Mouse (Mus musculus) heart, embryonic 13.5 days (tissue): ENCODE measurements around the gene Sufu. TPM values are rescaled to one million over a fixed set of nuclear protein-coding genes. Genes with fewer than 3 reads are reported as not detected.

Experiments
- ATAC-seq: fragments of 200-750 bp; cut with Nextera tagmentation; 2 replicates; pipeline ENCODE4 v1.8.0; 2017; ENCODE audit warnings: moderate TSS enrichment; ENCODE audit not compliant: insufficient number of reproducible peaks, low FRiP score, low TSS enrichment; ENCODE audit errors: extremely low read depth
- H3K27ac ChIP-seq: fragments of 300-500 bp; sonication (generic); replicated peaks from 2 replicates; pipeline ENCODE4 v1.5.1; 2015; ENCODE audit warnings: moderate library complexity, mild to moderate bottlenecking, inconsistent platforms
- H3K27me3 ChIP-seq: fragments of 300-500 bp; sonication (generic); replicated peaks from 2 replicates; pipeline ENCODE4 v1.6.1; 2015; ENCODE audit warnings: mild to moderate bottlenecking, inconsistent platforms
- H3K36me3 ChIP-seq: fragments of 300-500 bp; sonication (generic); 2 replicates; pipeline ENCODE4 v1.6.1; 2015; ENCODE audit warnings: mild to moderate bottlenecking, inconsistent platforms
- H3K4me1 ChIP-seq: fragments of 300-500 bp; sonication (generic); 2 replicates; pipeline ENCODE4 v1.6.1; 2015; ENCODE audit warnings: inconsistent platforms
- H3K4me2 ChIP-seq: fragments of 300-500 bp; sonication (generic); 2 replicates; pipeline ENCODE4 v1.6.1; 2015; ENCODE audit warnings: inconsistent platforms, mild to moderate bottlenecking, moderate library complexity
- H3K4me3 ChIP-seq: fragments of 300-500 bp; sonication (generic); 2 replicates; pipeline ENCODE4 v1.5.1; 2015; ENCODE audit warnings: moderate library complexity, mild to moderate bottlenecking, inconsistent platforms
- H3K9ac ChIP-seq: fragments of 300-500 bp; sonication (generic); 2 replicates; pipeline ENCODE4 v1.6.1; 2015; ENCODE audit warnings: inconsistent platforms, mild to moderate bottlenecking, moderate library complexity
- H3K9me3 ChIP-seq: fragments of 300-500 bp; sonication (generic); 2 replicates; pipeline ENCODE4 v1.6.1; 2016; ENCODE audit warnings: inconsistent platforms
- WGBS: fragments of 180-500 bp; shearing (Covaris S2); methylation state at CpG from one replicate; pipeline ENCODE4 v1.1.7; 2015; ENCODE audit warnings: mixed read lengths; 5-methylcytosine and 5-hydroxymethylcytosine counted together
- polyA plus RNA-seq: library from polyadenylated mRNA; unstranded; fragments of >200 nt; fragmentation: Nextera tagmentation; extraction: Ambion mirVana; gene quantifications from 2 replicates; pipeline ENCODE4 v1.2.1, GENCODE M21; 2015

Sufu gene
- polyA plus RNA-seq, 1 experiment from 2014 or later: 18.4 TPM

GRCm38 (mm10) chr19:46518352-46518787, 121.7 kb downstream of the Sufu start:
- Histone ChIP-seq H3K27me3 (no peaks in the 10 kb centered on the region), H3K9ac (peak overlapping the region; percentile 78), H3K9me3 (no peaks in the 10 kb centered on the region), H3K4me3 (peak overlapping the region; percentile 34), H3K4me2 (peak overlapping the region; percentile 67), H3K4me1 (peaks cover 52% of the 10 kb centered on the region), H3K27ac (peak overlapping the region; percentile 55), H3K36me3 (peaks cover 42% of the 10 kb centered on the region)
- ATAC-seq: 0 out of 2 replicates have a peak, but pooled peaks have one; percentile 35
- WGBS: 1% methylated on average over 12 of the region's 13 CpGs

DNA sequence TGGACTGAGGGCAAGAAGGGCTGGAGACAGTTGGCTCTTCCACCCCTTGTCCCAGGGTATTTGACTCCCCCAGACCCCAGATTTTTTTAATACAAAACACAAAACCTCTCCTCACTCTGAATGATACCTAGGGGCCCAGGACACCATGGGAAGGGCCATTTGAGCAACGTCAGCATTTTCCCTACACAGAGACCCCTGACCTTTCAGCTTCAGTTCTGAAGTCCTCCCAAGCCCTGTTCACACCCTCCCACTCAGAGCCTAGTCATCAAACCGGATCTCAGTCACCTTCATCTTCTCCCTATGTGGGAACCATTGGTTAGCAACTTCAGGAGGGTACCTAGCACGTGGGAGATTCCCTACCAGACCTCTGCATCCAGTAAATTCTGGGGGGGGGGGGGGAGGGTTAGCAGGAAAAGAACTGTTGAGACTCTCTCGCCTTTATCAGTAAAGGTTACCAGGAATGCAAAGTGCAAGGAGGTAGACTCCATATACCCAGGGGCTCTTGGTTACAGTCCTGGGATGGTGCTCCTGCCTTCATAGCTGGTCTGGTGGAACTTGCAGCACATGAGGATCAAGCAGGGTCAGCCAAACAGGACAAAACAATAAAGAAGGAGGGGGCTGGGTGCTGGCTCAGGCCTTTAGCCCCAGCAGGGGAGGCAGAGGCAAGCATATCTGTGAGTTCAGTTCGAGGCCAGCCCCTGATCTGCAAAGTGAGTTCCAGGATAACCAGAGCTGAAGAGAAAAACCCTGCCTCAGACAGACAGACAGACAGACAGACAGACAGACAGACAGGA, 122.3 kb downstream of the Sufu start:
- 16% methylated on average over 5 of the region's 5 CpGs for WGBS
- H3K4me1 ChIP-seq: peaks cover 58% of the 10 kb centered on the region
- no peak for ATAC-seq

GRCm38 (mm10) chr19:46521698-46522097, 125.0 kb downstream of the Sufu start:
- peak overlapping the region; percentile 90; the same call in 1 of the 2 replicates for H3K27ac ChIP-seq
- H3K9ac ChIP-seq: no peak overlapping the region
- peaks cover 9% of the 10 kb centered on the region for H3K36me3 ChIP-seq
- peaks cover 85% of the 10 kb centered on the region for H3K4me1 ChIP-seq
- no peaks in the 10 kb centered on the region for H3K27me3 ChIP-seq
- H3K4me3 ChIP-seq: no peak overlapping the region
- H3K9me3 ChIP-seq: no peaks in the 10 kb centered on the region
- no peak for ATAC-seq
- no peak overlapping the region for H3K4me2 ChIP-seq

More for the DNA sequence above, 122.3 kb downstream of the Sufu start:
- peak overlapping the region; percentile 34 for H3K4me3 ChIP-seq
- H3K9me3 ChIP-seq: no peaks in the 10 kb centered on the region
- no peaks in the 10 kb centered on the region for H3K27me3 ChIP-seq
- peak overlapping the region; percentile 78 for H3K9ac ChIP-seq
- peaks cover 36% of the 10 kb centered on the region for H3K36me3 ChIP-seq
- peak overlapping the region; percentile 55 for H3K27ac ChIP-seq
- peak overlapping the region; percentile 67 for H3K4me2 ChIP-seq

GRCm38 (mm10) chr19:46522433-46523044, 125.8 kb downstream of the Sufu start:
- H3K27ac ChIP-seq: peak overlapping the region; percentile 90
- no peak for ATAC-seq
- 13% methylated on average over 15 of the region's 15 CpGs for WGBS
- no peaks in the 10 kb centered on the region for H3K27me3 ChIP-seq
- no peaks in the 10 kb centered on the region for H3K9me3 ChIP-seq
- H3K9ac ChIP-seq: peak overlapping the region; percentile 78; the same call in 1 of the 2 replicates
- 0 out of 2 replicates have a peak, but pooled peaks cover 2% of the 10 kb centered on the region for H3K36me3 ChIP-seq
- no peak overlapping the region for H3K4me3 ChIP-seq
- H3K4me2 ChIP-seq: peak overlapping the region; percentile 71
- H3K4me1 ChIP-seq: peaks cover 87% of the 10 kb centered on the region

GRCm38 (mm10) chr19:46523131-46523479, 126.4 kb downstream of the Sufu start:
- Histone ChIP-seq H3K4me3 (peak overlapping the region; percentile 39), H3K27me3 (no peaks in the 10 kb centered on the region), H3K27ac (peak overlapping the region; percentile 90), H3K9ac (peak overlapping the region; percentile 78), H3K9me3 (no peaks in the 10 kb centered on the region), H3K36me3 (no peaks in the 10 kb centered on the region), H3K4me1 (peaks cover 87% of the 10 kb centered on the region), H3K4me2 (peak overlapping the region; percentile 71)
- no peak for ATAC-seq

GRCm38 (mm10) chr19:46523480-46524151, 126.9 kb downstream of the Sufu start:
- Histone ChIP-seq H3K27me3 (no peaks in the 10 kb centered on the region), H3K4me2 (peak overlapping the region; percentile 71), H3K4me1 (peaks cover 86% of the 10 kb centered on the region), H3K36me3 (no peaks in the 10 kb centered on the region), H3K4me3 (peak overlapping the region; percentile 39), H3K9me3 (no peaks in the 10 kb centered on the region), H3K27ac (peak overlapping the region; percentile 90), H3K9ac (peak overlapping the region; percentile 78)
- 6% methylated on average over 20 of the region's 20 CpGs for WGBS
- peak; percentile 61; the same call in 1 of the 2 replicates for ATAC-seq

DNA sequence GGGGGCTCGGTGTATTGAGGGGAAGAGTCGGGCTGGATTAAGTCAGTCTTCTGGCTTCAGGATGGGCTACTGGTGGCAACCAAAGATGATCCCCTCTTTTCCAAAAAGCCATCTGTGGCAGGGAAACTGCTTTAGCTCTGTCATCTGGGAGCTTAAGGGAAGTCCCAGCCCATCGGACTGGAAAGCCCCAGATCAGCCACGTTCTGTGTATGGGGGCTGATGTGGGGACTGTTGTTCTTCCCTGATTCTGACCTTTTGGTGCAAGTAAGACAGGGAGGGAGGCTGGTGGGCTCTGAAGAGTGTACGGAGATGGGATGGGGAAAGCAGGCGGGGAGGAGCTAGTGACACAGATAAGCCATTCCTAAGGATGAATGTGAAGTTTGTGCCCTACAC, 127.5 kb downstream of the Sufu start:
- Histone ChIP-seq H3K4me2 (peak overlapping the region; percentile 71), H3K4me3 (peak overlapping the region; percentile 39), H3K4me1 (peaks cover 86% of the 10 kb centered on the region), H3K9ac (peak overlapping the region; percentile 78), H3K27me3 (no peaks in the 10 kb centered on the region), H3K36me3 (no peaks in the 10 kb centered on the region), H3K9me3 (no peaks in the 10 kb centered on the region), H3K27ac (peak overlapping the region; percentile 90)
- WGBS: 6% methylated on average over 6 of the region's 6 CpGs
- no peak for ATAC-seq

- H3K9me3 ChIP-seq: no peaks in the 10 kb centered on the region
- no peaks in the 10 kb centered on the region for H3K36me3 ChIP-seq
- peak overlapping the region; percentile 78 for H3K9ac ChIP-seq
- WGBS: 31% methylated on average over 14 of the region's 14 CpGs
- no peak for ATAC-seq
- H3K27me3 ChIP-seq: no peaks in the 10 kb centered on the region
- peaks cover 86% of the 10 kb centered on the region for H3K4me1 ChIP-seq
- H3K4me2 ChIP-seq: peak overlapping the region; percentile 71
- H3K27ac ChIP-seq: peak overlapping the region; percentile 90
- H3K4me3 ChIP-seq: peak overlapping the region; percentile 39
These were observed 128.1 kb downstream of the Sufu start for GRCm38 (mm10) chr19:46524601-46525321.

GRCm38 (mm10) chr19:46525691-46526631, 129.3 kb downstream of the Sufu start:
- no peak overlapping the region for H3K4me3 ChIP-seq
- H3K9me3 ChIP-seq: no peaks in the 10 kb centered on the region
- WGBS: 51% methylated on average over 10 of the region's 10 CpGs
- no peak overlapping the region for H3K4me2 ChIP-seq
- H3K27me3 ChIP-seq: no peaks in the 10 kb centered on the region
- H3K27ac ChIP-seq: peak overlapping the region; percentile 90; the same call in 1 of the 2 replicates
- peak overlapping the region; percentile 28; the same call in 1 of the 2 replicates for H3K9ac ChIP-seq
- H3K4me1 ChIP-seq: peaks cover 94% of the 10 kb centered on the region
- no peak for ATAC-seq
- H3K36me3 ChIP-seq: no peaks in the 10 kb centered on the region
